Mouse (Mus musculus): ENCODE data around the gene Ddx10. TPM values are rescaled to one million over a fixed set of nuclear protein-coding genes. Genes with fewer than 3 reads are reported as not detected.

Gene Ddx10
- total and polyA plus RNA-seq, 2 experiments = 0.87 to 7.8 TPM

- WGBS = 89% methylated on average over 2 of the region's 2 CpGs
- Histone ChIP-seq H3K4me1 (ENCODE audit: control insufficient read depth, insufficient read depth, low read length) (no peaks in the 10 kb centered on the region), H3K36me3 (ENCODE audit: control insufficient read depth, insufficient read depth, low read length) (no peaks in the 10 kb centered on the region), H3K27me3 (ENCODE audit: control insufficient read depth, insufficient read depth, low read length) (no peaks in the 10 kb centered on the region), H3K27ac (replicated peaks; ENCODE audit: insufficient read depth, low read depth, low read length) (no peak overlapping the region), H3K79me2 (ENCODE audit: control insufficient read depth, insufficient read depth, low read length) (no peaks in the 10 kb centered on the region), H3K9ac (ENCODE audit: low read depth, low read length) (no peak overlapping the region), H3K4me3 (ENCODE audit: insufficient read depth, low read depth, low read length) (no peak overlapping the region)
- DNase-seq (ENCODE audit: extremely low read depth, low read depth, low spot score) = no peak
- no peak for TF ChIP-seq CTCF (IDR thresholded peaks at IDR 0.05; ENCODE audit: low read depth, low read length)
- no peak for TF ChIP-seq POLR2A (IDR thresholded peaks at IDR 0.05; ENCODE audit: extremely low read depth, insufficient read depth, low read length)
These were observed 17.7 kb upstream of the Ddx10 start for GRCm38 (mm10) chr9:53265589-53265988.

- no peak overlapping the region for H3K4me3 ChIP-seq (ENCODE audit: insufficient read depth, low read depth, low read length)
- H3K27ac ChIP-seq (replicated peaks; ENCODE audit: insufficient read depth, low read depth, low read length) = no peak overlapping the region
- no peaks in the 10 kb centered on the region for H3K27me3 ChIP-seq (ENCODE audit: control insufficient read depth, insufficient read depth, low read length)
- H3K9ac ChIP-seq (ENCODE audit: low read depth, low read length) = no peak overlapping the region
- no peaks in the 10 kb centered on the region for H3K4me1 ChIP-seq (ENCODE audit: control insufficient read depth, insufficient read depth, low read length)
- DNase-seq (ENCODE audit: extremely low read depth, low read depth, low spot score) = no peak
- no peaks in the 10 kb centered on the region for H3K79me2 ChIP-seq (ENCODE audit: control insufficient read depth, insufficient read depth, low read length)
- WGBS = 77% methylated on average over 4 of the region's 4 CpGs
- no peak for TF ChIP-seq CTCF (IDR thresholded peaks at IDR 0.05; ENCODE audit: low read depth, low read length)
- no peak for TF ChIP-seq POLR2A (IDR thresholded peaks at IDR 0.05; ENCODE audit: extremely low read depth, insufficient read depth, low read length)
- H3K36me3 ChIP-seq (ENCODE audit: control insufficient read depth, insufficient read depth, low read length) = no peaks in the 10 kb centered on the region
These were observed 16.5 kb upstream of the Ddx10 start for GRCm38 (mm10) chr9:53264387-53264786.

- Histone ChIP-seq H3K36me3 (ENCODE audit: control insufficient read depth, insufficient read depth, low read length) (no peaks in the 10 kb centered on the region), H3K4me1 (ENCODE audit: control insufficient read depth, insufficient read depth, low read length) (no peaks in the 10 kb centered on the region), H3K27ac (replicated peaks; ENCODE audit: insufficient read depth, low read depth, low read length) (no peak overlapping the region), H3K4me3 (ENCODE audit: insufficient read depth, low read depth, low read length) (no peak overlapping the region), H3K27me3 (ENCODE audit: control insufficient read depth, insufficient read depth, low read length) (no peaks in the 10 kb centered on the region), H3K79me2 (ENCODE audit: control insufficient read depth, insufficient read depth, low read length) (no peaks in the 10 kb centered on the region), H3K9ac (ENCODE audit: low read depth, low read length) (no peak overlapping the region)
- WGBS = 63% methylated on average over 6 of the region's 6 CpGs
- TF ChIP-seq POLR2A (IDR thresholded peaks at IDR 0.05; ENCODE audit: extremely low read depth, insufficient read depth, low read length) (no peak), CTCF (IDR thresholded peaks at IDR 0.05; ENCODE audit: low read depth, low read length) (no peak)
- no peak for DNase-seq (ENCODE audit: extremely low read depth, low read depth, low spot score)
These were observed 10.3 kb upstream of the Ddx10 start for GRCm38 (mm10) chr9:53258199-53258598.

GRCm38 (mm10) chr9:53257772-53258171 is 9.9 kb upstream of the Ddx10 start:
- Histone ChIP-seq H3K36me3 (ENCODE audit: control insufficient read depth, insufficient read depth, low read length) (no peaks in the 10 kb centered on the region), H3K4me1 (ENCODE audit: control insufficient read depth, insufficient read depth, low read length) (no peaks in the 10 kb centered on the region), H3K4me3 (ENCODE audit: insufficient read depth, low read depth, low read length) (no peak overlapping the region), H3K27me3 (ENCODE audit: control insufficient read depth, insufficient read depth, low read length) (no peaks in the 10 kb centered on the region), H3K9ac (ENCODE audit: low read depth, low read length) (no peak overlapping the region), H3K79me2 (ENCODE audit: control insufficient read depth, insufficient read depth, low read length) (no peaks in the 10 kb centered on the region), H3K27ac (replicated peaks; ENCODE audit: insufficient read depth, low read depth, low read length) (no peak overlapping the region)
- DNase-seq (ENCODE audit: extremely low read depth, low read depth, low spot score) = no peak
- WGBS = 28% methylated on average over 3 of the region's 3 CpGs
- no peak for TF ChIP-seq POLR2A (IDR thresholded peaks at IDR 0.05; ENCODE audit: extremely low read depth, insufficient read depth, low read length)
- no peak for TF ChIP-seq CTCF (IDR thresholded peaks at IDR 0.05; ENCODE audit: low read depth, low read length)

GRCm38 (mm10) chr9:53256690-53257305 is 8.9 kb upstream of the Ddx10 start:
- H3K79me2 ChIP-seq (ENCODE audit: control insufficient read depth, insufficient read depth, low read length) = no peaks in the 10 kb centered on the region
- H3K4me3 ChIP-seq (ENCODE audit: insufficient read depth, low read depth, low read length) = no peak overlapping the region
- DNase-seq (ENCODE audit: extremely low read depth, low read depth, low spot score) = no peak

GRCm38 (mm10) chr9:53254368-53254767 is 6.5 kb upstream of the Ddx10 start:
- Histone ChIP-seq H3K27ac (replicated peaks; ENCODE audit: insufficient read depth, low read depth, low read length) (no peak overlapping the region), H3K4me1 (ENCODE audit: control insufficient read depth, insufficient read depth, low read length) (no peaks in the 10 kb centered on the region), H3K27me3 (ENCODE audit: control insufficient read depth, insufficient read depth, low read length) (no peaks in the 10 kb centered on the region), H3K36me3 (ENCODE audit: control insufficient read depth, insufficient read depth, low read length) (no peaks in the 10 kb centered on the region), H3K9ac (ENCODE audit: low read depth, low read length) (no peak overlapping the region), H3K4me3 (ENCODE audit: insufficient read depth, low read depth, low read length) (no peak overlapping the region), H3K79me2 (ENCODE audit: control insufficient read depth, insufficient read depth, low read length) (no peaks in the 10 kb centered on the region)
- peak; percentile 62 for DNase-seq (ENCODE audit: extremely low read depth, low read depth, low spot score)
- 0% methylated on average over 4 of the region's 4 CpGs for WGBS
- TF ChIP-seq POLR2A (IDR thresholded peaks at IDR 0.05; ENCODE audit: extremely low read depth, insufficient read depth, low read length) = no peak
- TF ChIP-seq CTCF (IDR thresholded peaks at IDR 0.05; ENCODE audit: low read depth, low read length) = peak; percentile 64

More at GRCm38 (mm10) chr9:53256690-53257305, 8.9 kb upstream of the Ddx10 start:
- H3K4me1 ChIP-seq (ENCODE audit: control insufficient read depth, insufficient read depth, low read length) = no peaks in the 10 kb centered on the region
- TF ChIP-seq CTCF (IDR thresholded peaks at IDR 0.05; ENCODE audit: low read depth, low read length) (no peak), POLR2A (IDR thresholded peaks at IDR 0.05; ENCODE audit: extremely low read depth, insufficient read depth, low read length) (no peak)
- H3K27ac ChIP-seq (replicated peaks; ENCODE audit: insufficient read depth, low read depth, low read length) = no peak overlapping the region
- H3K27me3 ChIP-seq (ENCODE audit: control insufficient read depth, insufficient read depth, low read length) = no peaks in the 10 kb centered on the region
- H3K9ac ChIP-seq (ENCODE audit: low read depth, low read length) = no peak overlapping the region
- H3K36me3 ChIP-seq (ENCODE audit: control insufficient read depth, insufficient read depth, low read length) = no peaks in the 10 kb centered on the region
- 87% methylated on average over 4 of the region's 4 CpGs for WGBS

Data from liver, adult 2 months (tissue).